Mouse (Mus musculus) duodenum, adult 2 months (tissue): ENCODE data around the gene Pole4. TPM values are rescaled to one million over a fixed set of nuclear protein-coding genes. Genes with fewer than 3 reads are reported as not detected.

ENCODE experiments used
- polyA plus RNA-seq: library from polyadenylated mRNA; depleted of rRNA; stranded (reverse); fragments of >200 nt; gene quantifications from 2 replicates; pipeline ENCODE4 v1.2.3, GENCODE M21; 2012; ENCODE audit warnings: low replicate concordance; rRNA removed

The Pole4 gene
- 2.7 and 4.2 TPM in 2 replicates for polyA plus RNA-seq

DNA sequence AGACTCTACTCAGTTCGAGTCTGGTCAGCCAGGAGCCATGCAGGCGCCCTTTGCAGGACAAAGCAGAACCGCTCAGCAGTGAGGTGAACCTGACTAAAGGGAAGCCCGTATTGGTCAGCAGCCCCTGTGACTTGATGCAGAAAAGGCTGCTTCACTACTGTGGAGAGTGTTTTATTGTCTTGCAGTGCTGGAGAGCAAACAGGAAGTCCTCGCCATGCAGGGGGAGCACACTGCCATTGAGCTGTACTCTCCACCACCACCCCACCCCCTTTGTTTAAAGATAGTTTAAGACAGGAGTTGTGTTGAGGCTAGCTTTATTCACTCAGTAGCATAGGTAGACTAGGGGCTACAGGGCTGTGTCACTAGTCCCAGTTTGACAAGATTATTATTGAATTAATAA, at the start of gene Pole4:
Gene Pole4 (minus strand): TSS at position 145 of the 400 bp plus-strand sequence.

Other genes with a start within 250 kb of the Pole4 start
- gene Hk2, start 69.1 kb upstream of the Pole4 start, polyA plus RNA-seq, result 2.4 and 3.1 TPM in 2 replicates
- gene Sema4f, start 234.4 kb upstream of the Pole4 start, polyA plus RNA-seq, result 0.37 and 0.41 TPM in 2 replicates
- 0.46 TPM in 1 of 2 replicates, not detected in the other for gene M1ap, start 241.5 kb upstream of the Pole4 start, polyA plus RNA-seq